Mouse (Mus musculus) lung, postnatal 0 days (tissue): ENCODE results near the gene Matk.

Experiments
- CTCF ChIP-seq: IDR thresholded peaks from 2 replicates; pipeline ENCODE4 v1.5.1; 2016; ENCODE audit warnings: antibody characterized with exemption, mild to moderate bottlenecking
- EP300 ChIP-seq: IDR thresholded peaks from 2 replicates; pipeline ENCODE4 v1.6.1; 2016; ENCODE audit warnings: antibody characterized with exemption, mild to moderate bottlenecking, control low read depth

DNA sequence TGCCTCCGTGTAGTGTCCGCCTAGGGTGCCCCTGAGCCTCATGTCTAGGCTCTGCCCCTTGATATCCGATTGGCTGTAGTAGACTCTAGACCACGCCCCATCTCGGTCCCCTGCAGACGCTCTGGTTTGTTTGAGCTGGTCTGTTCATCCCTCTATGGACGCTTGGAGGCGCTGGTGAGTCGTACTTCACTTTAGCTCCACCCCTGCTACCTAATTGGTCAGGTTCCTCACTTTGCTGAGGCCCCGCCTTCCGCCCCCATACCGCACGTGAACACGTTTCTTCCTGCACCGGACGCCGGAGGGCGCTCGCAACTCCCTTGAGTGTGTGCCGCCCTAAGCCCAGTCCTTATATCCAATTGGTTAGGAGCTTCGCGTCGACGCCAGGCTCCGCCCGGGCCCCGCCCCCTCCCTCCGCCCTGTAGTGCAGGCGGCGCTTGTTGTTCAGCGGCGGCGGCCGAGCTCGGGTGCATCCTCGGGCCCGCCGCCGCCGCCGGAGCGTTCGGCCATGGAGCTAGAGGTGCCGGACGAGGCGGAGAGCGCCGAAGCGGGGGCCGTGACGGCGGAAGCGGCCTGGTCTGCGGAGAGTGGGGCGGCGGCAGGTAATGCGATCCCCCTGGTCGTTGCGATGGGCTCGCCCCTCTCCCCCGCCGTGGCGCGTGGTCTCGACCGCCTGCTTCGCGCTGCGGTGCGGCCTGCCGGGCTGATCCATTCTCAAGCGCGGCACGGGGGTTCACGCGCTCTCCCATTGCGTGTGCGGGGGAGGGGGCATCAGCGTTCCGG is 40.0 kb downstream of the Matk start, which contains the start of gene Pip5k1c:
- TF ChIP-seq EP300 (no peak), CTCF (peak; percentile 90)
